Mouse (Mus musculus) spleen, postnatal 10 days (tissue): Measurements from ENCODE around the gene Palm.

Experiments
- DNase-seq, 2 experiments: peaks; one replicate each; pipeline ENCODE4 v3.0.0; 2021 to 2022; ENCODE audit warnings: low spot score in 2 of 2

Gene Palm

DNA sequence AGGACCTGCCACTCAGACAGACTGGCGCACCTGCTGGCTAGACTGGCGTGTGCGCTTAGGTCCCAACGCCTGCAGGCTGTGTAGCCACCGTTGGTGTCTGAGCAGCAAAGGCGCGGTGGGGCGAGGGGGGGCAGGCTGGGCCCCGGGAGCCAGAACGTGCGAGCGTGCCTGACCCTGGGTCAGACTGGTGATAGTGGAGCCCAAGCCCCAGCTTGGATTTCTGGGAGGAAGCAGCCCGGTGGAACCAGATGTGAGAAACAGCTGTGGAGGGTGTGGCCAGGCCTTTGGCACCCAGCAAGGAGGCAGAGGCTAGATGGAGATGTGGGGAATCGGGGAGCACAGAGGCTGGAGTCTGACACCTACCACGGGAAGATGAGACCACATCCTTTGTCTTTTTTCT lies 4.0 kb downstream of the Palm start:
- DNase-seq = no peak

DNA sequence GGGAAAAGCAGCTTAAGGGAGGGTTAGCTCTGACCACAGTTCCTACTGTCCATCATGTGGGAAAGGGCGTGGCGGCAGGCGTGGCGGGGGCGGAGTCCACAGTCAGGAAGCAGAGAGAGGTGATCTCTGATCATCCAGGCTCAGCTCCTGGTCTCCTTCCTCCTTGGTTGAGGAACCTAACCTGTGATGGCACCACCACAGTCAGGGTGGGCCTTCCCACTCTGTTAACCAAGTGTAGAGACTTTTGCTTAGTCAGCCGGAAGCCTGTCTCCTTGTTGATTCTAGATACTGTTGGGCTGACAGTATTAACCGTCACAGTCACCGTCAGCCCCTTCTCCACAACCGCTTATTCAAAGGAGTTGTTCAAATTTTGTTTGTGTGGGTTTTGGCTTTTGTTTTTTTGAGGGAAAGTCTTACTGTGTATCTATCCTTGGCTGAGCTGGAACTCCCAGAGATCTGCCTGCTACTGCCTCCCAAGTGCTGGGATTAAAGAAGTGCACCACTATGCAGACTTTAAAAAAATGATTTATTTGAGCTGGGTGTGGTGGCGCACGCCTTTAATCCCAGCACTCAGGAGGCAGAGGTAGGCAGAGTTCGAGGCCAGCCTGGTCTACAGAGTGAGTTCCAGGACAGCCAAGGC lies 5.0 kb downstream of the Palm start:
- peak in 1 of 2 experiments; percentile 56 for DNase-seq

DNA sequence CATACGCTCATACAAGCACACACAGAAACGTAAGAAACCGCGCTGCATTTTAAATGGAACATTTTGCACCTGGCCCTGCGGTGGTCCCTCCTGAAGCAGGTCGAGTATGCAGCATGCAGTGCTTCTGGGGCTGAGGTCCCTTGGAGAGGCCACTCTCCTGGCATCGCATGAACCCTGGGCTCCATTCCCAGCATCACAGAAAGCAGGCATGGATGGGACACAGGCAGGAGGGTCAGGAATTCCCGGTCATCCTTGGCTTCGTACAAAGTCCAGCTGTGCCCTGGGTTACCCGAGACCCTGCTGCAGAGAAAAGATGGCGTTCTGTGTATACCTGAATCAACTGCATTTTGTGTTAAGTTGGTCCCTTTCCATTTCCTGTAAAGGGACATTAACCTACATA lies 7.1 kb downstream of the Palm start:
- no peak for DNase-seq

DNA sequence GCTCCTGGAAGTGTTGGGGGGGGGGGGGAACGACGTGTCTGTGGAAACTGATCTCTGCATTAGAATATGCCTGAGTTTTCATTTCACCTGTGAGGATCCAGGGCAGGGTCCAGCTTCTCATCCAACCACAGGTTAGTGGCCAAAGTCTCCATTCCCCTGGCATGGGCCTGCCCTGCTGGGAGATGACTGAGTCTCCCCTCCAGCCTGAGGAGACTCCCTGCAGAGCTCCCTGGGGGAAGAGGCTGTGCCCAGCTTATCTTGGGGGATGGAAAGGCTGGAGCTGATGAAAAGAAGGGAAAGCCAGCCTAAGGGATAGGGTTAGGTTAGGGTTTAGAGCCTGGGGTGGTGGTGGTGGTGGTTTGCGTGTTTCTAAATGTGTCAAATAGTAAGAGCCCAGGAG lies 8.5 kb downstream of the Palm start:
- no peak for DNase-seq

DNA sequence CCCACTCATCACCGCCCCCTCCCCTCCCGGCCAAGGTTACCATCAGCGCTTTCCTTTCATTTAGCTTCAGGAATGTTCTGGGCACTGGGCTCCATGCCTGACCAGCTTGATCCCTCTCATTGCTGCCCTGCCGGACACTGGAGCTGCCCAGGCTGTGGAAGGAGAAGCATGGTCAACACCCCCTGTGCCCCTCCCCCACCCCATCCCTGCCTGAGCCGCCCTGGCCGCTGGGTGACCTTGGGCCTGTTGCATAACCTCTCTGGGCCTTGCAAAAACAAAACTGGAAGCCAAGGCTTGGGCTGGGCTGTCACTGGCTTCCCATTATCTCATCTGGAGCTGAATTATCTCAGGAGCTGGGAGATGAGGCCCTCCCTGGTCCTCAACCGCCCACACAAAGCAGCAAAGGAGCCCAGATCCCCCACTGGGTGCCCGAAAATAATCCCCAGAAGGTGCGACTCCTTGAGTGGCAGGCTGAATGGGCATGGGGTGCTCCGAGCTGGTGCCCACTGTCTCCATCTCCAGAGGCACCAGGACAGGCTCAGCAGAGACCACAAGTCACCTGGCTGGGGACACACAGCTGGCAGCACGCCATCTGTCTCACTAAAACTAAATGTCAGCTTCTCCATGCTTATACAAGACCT lies 9.1 kb downstream of the Palm start:
- DNase-seq = no peak

DNA sequence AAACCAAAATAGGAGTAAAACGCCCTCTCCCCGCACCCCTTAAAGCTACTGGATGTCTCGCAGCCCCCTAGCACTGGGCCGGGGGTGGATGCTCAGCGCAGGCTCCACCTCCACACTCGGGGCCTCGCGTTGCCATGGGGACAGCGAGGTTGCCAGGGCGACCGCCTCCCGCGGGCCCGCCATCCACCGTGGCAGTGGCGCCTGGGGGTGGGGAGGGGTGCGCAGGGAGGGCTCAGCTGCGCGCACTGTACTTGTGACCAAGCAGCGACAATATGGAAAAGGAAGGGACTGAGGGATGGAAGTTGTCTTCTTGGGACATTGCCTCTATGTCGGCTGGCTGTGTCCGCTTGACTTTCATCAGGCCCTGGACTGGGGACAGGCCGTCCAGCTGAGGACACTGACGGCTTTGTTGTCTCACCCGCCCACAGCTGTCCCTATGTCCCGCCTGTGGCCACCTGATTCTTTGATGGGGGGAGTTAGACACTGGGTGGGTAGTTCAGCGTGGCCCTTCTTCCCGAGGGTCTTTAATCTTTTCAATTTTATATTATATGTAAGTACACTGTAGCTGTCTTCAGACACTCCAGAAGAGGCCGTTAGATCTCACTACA lies 10.4 kb downstream of the Palm start:
- DNase-seq = no peak

DNA sequence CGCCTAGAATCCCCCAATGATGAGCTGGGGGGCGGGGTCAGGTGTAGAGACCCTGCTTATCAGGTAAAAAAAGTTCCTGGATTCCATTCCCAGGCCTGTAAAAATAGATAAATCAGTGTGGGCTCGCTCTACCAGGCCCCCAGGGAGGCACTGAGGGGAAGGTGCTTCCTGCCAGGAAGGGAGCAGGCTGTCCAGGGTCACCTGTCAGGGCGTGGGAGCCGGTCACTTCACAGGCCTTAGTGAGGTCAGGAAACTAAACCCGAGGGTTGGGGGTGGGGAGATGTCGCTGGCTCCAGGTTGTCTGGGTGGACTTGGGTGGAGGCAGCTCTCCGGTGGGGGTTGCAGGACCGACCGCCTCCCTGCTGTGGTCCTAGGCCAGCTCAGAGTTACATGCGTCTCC lies 12.3 kb downstream of the Palm start:
- DNase-seq = no peak

DNA sequence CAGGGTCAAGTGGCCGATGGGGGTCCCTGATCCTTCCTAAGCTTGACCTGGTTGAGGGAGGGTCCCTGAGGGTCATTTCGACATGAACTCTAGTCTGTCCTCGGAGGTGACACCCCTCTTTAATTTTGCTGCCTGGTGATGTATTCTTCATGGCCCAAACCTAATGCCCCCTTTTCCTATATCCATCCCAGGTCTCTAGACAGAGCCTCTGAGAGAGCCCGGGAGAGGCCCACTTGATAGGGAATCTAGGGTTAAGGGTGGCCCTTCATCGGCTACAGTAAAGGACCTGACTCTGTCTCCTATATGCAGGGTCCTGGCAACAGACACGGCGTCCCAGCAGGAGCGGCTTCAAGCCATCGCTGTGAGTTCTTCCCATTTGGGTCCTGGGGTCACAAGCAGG lies 13.0 kb downstream of the Palm start:
- DNase-seq = no peak

DNA sequence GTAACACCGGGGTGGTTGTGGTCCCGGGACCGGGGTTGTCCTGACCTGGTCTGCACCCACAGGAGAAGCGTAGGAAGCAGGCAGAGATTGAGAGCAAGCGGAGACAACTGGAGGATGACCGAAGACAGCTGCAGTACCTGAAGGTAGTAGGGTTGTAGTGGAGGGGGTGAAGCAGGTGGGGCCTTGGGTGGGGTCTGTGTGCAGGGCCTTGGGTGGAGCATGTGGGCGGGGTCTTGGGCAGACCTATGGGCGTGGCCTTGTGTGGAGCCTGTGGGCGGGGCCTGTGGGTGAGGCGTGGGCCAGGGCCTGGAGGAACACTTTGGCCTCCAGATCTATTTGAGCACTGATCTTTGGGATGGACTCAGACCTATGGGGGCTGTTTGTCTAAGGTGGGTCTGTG lies 13.6 kb downstream of the Palm start:
- DNase-seq = no peak

DNA sequence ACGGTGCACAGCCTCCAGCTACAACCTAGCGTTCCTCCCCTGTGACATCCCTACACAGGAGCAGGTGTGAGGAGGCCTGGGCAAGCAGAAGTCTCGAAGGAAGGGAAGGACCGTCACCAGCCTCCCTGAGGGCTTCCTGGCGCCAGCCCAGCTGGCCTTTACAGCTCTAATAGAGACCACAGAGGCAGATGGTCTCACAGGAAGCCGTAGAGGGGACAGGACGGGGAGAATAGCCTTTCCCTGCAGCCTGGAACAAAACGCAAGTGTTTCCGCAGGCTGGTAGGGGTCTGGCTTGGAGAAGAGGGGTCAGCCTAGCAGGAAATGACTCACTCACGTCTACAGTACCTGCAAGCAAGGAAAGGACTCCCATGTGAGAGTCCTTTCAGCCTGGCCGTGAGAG lies 14.5 kb downstream of the Palm start:
- no peak for DNase-seq

DNA sequence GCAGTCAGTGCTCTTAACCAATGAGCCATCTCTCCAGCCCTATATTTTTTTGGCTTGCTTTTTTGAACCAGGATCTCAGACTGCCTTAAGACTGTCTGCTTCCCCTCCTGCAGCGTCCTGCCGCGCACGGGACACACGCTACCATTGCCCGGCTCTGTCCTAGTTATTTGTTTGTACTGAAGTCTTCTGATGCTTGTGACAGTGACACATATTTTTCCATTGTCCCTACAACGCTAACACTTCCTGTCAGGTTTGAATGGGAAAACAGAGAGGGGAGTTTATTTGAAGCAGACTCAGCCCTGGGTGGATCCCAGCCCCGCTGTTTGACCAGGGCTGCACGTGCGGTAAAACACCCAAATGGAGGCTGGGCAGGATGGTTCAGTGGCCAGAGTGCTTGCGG lies 15.4 kb downstream of the Palm start:
- no peak for DNase-seq

DNA sequence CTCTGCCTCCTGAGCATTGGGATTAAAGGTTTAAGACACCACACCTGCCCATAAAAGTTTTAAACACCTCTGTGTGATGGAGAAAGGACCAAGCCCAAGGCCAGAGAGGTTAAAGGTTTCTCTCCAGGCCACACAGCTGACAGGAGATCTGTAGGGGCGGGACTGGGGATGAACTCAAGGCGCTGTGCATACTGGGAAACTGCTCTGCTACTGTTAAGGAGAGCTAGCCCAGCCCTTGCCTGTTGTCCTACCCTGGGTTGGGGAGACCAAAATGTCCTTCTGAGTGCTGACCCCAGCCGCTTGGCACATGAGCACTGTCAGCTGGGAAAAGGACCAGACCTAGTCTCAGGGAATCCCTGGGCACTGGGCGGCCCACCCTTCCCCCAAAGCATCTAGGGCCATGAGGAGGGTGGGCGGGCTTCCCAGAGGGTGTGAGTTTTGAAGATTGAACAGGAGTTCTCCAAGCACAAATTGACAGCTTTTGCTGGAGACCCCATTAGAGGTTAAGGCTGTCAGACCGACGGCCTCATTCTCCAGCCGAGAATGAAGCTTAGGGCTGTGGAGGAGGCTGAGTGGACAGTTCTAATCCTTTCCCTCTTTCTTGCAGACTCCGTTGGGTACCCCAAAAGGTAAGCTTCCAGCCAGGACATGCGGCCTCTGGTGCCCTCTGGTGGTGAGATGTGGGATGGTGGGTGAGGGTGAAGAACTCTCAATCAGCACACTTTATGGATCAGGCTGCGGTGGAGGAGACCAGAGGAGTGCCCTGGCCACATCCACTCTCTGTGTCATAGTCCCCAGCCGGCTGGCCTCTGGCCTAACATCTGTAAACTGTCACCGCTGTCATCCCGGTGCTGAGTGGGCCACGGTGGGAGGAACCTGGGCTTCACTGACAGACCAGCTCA lies 18.6 kb downstream of the Palm start:
- DNase-seq = peak; percentile 81 to 90

DNA sequence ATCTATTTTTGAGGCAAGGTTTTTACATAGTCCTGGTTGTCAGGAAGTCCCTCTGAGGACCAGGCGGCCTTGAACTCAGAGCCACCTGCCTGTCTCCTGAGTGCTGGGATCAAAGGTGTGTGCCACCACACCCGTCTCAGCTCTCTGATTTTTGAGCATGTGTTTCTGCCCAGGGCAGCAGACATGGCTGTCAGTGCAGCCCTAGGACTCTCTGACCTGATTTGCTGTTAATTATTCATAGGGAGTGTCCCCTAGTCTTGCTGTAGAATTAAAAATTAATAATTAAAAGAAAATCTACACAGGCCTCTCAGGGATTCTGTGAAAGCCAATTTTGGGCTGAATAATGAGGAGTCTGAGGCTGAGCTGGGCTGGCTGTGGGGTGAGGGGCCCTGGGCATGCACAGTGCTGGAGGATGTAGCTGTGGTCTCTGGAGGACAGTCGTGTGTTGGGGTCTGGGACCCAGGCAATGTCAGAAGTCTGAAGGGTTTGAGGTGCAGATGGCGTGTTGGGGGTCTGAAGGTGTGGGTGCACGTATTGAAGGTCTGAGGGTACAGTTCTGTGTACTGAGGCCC lies 21.0 kb downstream of the Palm start:
- no peak for DNase-seq

DNA sequence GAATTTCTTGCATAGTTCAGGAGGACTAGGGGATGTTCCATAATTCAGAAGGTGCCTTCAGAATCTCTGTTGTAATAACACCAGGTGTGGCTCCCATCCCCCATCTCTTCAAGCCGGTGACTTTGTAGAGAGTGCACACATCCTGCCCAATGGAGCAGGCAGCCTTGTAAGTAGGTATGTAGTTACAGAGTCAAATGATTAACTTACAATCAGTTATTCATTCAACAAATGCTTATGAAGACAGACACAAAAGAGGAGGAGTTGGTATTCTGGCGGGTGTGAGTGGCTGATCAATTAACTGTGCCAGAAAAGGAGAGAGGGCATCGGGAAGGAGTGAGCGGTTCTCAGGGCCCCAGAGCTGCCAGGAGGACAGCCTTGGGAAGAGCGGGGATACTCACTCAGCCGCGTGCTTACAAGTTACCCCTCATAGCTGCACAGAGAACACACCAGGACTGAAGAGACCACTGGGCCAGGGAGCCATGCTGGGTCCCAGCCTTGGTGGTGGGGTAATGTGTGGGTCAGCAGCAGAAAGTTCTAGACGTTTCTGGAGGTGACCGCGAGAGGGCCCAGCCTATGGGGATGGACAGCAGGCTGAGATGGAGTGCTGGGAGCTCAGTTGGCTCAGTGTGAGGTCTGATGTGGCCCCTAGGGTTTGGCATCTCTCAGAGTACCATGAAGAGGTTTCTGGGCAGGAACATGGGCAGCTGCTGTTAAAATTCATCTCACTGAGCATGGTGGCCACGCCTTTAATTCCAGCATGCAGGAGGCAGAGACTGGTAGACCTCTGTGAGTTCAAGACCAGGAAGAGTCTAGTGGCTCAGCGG lies 22.5 kb downstream of the Palm start:
- no peak for DNase-seq

DNA sequence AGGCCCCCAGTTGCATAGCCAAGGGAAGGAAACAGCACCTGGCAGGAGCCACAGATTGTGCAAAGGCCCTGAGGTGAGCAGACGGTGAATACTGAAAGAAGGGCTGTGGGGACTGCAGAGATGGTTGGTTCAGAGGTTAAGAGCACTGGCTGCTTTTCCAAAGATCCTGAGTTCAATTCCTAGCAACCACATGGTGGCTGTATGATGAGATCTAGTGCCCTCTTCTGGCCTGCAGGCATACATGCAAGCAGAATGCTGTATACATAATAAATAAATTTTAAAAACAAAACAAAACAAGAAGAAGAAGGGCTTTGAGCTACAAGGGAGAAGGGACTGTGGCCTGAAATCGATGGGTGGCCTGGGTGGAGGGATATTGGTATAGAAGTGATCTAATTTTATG lies 23.7 kb downstream of the Palm start:
- DNase-seq = no peak

DNA sequence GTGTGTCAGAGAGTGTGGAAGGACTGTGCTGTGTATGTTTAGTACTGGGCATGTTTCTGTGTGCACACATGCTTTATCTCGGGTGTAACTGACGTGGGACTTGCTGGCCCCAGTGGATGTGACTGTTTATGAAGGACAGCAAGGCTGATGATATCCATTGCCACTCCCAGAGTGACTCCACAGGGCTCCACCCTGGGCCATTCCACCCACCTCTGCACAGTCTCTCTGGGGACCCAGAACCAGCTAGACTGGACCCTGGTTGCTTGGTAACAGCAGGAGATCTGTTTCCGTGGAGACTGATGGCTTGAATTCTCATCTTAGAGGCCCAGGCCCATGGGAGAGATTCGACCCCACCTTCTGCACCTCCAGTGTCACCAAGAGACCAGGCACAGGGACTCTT lies 24.9 kb downstream of the Palm start:
- DNase-seq = no peak

DNA sequence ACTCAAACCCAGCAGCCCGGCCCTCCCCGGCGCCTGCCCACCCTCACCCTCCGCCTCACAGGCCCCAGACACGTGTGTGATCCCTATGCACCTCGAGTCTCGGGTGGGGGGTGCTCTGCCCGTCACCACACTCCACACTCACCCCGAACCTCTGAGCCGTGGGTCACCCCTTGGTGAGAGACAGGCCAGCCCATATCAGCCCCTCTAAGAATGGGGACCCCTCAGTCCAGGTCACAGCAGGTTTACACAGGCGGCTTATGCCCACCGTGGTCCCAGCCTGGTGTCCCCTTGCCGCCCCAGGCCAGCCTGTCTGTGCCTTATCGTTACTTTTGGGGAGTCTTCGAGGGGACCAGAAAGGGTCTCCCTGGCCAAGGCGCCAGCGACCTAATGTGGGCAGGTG lies 26.2 kb downstream of the Palm start:
- no peak for DNase-seq

DNA sequence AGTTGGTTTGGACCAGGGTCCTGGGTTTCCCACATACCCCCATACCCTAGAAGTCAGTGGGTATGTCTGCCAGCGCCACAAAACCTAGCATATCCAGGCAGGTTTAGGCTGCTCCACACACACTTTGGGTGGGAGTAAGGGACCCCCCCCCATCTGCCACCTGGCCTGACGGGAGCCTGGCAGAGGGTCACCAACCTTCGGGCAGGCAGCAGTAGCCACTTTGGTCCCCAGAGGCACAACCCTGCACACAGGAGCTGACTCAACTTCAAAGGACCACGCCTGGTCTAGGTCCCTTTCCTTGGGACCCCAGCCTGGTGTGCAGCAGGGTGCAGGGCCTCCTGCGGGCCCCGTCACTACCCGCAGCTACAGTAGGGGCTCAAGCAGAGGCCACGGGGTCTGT lies 26.9 kb downstream of the Palm start:
- no peak for DNase-seq

DNA sequence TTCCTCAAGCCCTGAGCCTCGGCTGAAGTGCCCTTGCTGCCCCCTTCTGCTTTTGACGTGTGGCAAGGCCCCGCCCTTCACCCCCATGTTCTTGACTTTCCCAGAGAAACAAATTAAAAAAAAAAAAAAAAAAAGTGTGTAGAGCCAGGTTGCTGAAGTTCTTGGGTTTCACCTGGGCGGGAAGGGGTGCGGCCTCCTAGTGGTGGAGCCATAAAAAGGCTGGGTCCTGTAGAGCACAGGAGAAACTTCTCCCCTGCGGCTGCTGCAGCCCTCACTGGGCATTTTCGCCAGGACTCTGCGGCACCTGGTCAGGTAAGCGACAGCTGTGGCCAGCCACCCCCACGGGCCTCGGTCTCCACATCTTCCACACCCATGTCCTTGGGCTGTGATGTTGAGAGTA lies 27.4 kb downstream of the Palm start, which contains the start of gene Misp:
Gene Misp (plus strand): TSS at position 208 of the 400 bp plus-strand sequence.
- no peak for DNase-seq

DNA sequence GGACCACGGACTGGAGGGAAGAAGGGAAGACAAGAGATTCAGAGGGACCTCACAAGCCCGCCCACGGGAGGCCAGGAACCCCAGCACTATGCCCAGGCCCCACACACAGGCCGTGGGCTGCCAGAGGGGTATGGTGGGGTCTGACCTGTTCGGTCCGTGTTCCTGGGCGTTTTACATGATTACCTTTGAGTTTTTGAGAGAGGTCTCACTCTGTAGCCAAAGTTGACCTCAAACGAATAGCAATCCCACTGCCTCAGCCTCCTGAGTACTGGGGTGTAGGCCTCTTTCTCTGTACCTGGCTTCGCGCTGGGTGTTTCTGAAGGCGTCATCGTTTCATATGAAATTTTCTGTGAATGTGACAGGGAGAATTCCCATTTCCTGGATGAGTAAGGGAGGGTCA lies 28.4 kb downstream of the Palm start:
- DNase-seq = no peak

DNA sequence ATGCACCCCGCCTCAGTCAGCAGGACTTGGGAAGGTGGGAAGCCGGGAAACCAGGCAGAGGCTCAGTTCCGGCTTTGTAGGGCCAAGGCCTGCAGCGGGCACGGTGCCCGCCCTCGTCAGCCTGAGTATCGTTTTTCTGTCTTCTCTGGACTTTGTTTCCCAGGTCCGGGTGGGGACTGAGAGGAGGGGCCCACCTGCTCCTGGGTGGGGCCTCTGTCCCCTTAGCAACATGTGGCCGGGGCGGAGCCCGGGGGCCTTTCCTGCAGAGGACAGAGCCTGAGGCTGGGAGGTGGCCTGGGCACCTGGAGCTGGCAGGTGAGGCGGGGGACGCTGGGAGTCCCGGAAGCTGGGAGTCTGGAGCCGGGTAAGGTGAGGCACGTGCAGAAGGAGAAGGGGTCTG lies 29.0 kb downstream of the Palm start:
- no peak for DNase-seq
